Mouse (Mus musculus): ENCODE measurements around the gene Alkbh2.

DNA sequence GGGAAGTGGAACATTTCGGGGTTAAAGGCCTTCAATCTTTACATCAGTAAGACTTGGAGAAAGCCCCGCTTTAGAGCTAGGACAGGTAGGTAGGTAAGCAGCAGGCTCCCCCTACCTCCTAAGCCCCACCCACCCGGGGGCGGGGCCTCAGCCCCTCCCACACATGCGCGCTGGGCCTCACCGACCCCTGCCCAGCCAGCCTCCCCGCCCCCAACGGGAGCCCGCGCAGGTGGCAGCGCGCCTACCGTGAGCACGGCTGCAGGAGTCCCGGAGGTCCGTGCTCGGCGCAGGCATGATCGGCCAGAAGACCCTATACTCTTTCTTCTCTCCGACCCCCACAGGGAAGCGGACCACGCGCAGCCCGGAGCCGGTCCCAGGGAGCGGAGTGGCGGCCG is 2.2 kb upstream of the Alkbh2 start, which contains the start of gene Ung:
- TF ChIP-seq CTCF (IDR thresholded peaks at IDR 0.05; ENCODE audit: low read depth, low read length): no peak
- TF ChIP-seq POLR2A (IDR thresholded peaks at IDR 0.05; ENCODE audit: extremely low read depth, insufficient read depth, low read length): no peak

Data from liver, adult 2 months (tissue).